Mouse (Mus musculus) erythroblast, adult 5-6 weeks (primary cell): ENCODE data around the gene Gltpd2. TPM values are rescaled to one million over a fixed set of nuclear protein-coding genes. Genes with fewer than 3 reads are reported as not detected.
"Not testable (repeated sequence)": the region's sequence is repeated elsewhere in the genome, so short reads cannot be mapped to it uniquely, and the experiment has no call there.

Source experiments
- ATAC-seq: replicated peaks from 2 replicates; pipeline ENCODE4 v1.8.0; 2016; ENCODE audit warnings: moderate number of reproducible peaks, mild to moderate bottlenecking, moderate TSS enrichment, inconsistent platforms; ENCODE audit not compliant: poor library complexity, low FRiP score, severe bottlenecking
- total RNA-seq, 2 experiments: library from RNA; stranded (forward) in 1 of 2; stranded (reverse) in 1 of 2; fragments of 150-400 nt in 1 of 2; fragments of 200-764, 138-1000 nt in 1 of 2; gene quantifications; 2 replicates each; pipeline versions ENCODE4 v1.2.3 to v1.2.4; 2015 to 2017; ENCODE audit warnings: low replicate concordance in 2 of 2

The Gltpd2 gene
- not detected in 2 replicates for total RNA-seq (2015; ENCODE audit: low replicate concordance)
- total RNA-seq (2017; ENCODE audit: low replicate concordance): not detected in 2 replicates

GRCm38 (mm10) chr11:70518923-70519322 lies at the start of gene Gltpd2:
Gene Gltpd2, plus strand, starts transcription at chr11:70519196.
- no peak for ATAC-seq

DNA sequence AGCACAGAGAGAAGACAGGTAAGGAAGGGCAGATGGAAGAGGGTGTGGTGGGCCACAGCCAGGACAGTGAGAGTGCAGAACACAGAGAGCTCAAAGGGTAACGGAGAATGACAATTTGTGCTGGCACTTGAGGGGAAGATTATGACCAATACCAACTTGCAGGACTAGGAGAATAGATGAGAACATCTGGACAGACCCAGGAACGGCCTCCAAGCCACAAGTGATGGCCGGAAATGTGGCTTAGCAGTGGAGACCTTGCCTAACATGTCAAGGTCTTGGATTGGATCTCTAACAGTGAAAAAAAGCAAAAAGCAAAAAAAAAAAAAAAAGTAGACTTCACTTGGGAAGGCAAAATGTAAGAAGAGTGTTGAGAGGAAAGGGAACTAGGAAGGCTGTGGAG lies 49.2 kb upstream of the Gltpd2 start:
- no peak for ATAC-seq

DNA sequence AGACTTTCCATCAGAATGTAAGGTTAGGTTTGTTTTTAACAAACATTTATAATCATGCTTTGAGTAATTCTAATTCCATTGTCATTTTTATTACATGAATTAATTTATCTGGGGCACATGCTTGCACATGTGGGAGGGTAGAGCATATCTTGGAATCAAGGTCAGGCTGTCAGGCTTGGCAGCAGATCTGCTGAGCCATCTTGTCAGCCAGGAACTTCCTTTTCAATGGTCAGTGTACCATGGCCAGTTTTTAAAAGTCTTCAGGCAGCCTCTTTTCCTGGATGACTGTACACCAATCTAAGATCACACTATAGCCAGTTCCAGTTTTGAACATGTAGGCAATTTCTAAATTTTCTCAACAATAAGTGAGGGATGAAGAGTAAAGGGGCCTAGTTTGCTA lies 46.3 kb upstream of the Gltpd2 start:
- ATAC-seq: no peak

DNA sequence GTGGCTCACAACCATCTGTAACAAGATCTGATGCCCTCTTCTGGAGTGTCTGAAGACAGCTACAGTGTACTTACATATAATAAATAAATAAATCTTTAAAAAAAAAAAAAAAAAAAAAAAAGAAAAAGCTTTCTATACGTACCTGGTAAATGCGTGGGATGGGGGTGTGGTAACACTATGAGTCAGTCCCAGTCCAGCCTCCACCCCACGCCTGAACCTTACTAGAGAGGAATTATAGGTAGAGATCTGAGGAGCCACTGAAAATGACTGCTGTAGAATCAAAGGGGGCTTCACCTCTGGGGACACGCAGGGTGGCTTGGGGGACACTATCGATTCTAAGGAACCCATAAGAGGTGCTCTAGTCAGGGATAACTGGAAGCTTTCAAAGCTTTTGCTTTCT lies 45.7 kb upstream of the Gltpd2 start:
- not testable (repeated sequence) for ATAC-seq

DNA sequence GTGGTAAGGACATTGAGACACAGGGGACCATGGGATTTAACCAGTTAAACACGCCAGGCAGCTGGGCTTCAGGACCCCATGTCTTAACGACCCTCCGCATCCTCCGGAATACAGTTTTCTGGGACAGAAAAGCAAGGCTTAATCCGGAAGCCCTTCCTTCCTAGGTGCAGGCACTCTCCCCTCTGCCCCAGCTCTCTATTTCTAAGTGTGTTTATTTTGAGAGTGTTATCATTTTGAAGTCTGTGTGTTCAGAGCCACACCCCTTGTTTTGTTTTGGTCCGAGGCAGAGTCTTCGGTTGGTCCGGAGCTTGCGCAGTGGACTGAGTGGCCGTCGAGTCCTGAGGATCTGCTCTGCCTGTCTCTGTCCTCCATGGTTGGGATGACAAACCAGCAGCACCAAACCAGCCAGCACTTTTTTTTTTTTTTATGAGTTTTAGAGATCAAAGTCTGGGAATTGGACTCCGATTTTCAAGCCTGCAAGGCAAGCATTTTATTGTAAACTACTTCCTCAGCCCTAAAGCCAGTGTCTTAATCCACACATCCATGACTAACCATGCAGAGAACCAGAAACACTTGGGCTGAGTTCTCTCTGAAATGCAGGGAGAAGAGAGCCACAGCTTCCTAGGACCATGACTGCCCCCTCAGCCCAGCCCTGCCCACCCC lies 44.0 kb upstream of the Gltpd2 start:
- no peak for ATAC-seq

DNA sequence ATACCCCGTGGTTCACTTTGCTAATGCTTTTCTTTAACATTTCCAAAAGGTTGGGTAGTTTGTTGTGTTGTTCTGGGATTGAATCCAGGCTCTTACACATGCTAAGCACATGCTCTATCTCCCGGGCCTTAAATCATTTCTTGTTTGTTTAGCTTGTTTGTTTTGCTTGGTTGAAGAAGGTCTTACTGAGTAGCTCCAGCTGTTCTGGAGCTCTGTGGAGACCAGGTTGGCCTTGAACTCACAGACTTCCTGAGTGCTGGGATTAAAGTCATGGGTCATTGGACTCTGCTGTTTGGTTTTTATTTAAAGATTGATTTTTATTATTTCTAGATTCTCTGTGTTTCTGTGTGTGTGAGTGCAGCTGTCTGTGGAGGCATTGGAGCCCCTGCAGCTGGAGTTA lies 33.5 kb upstream of the Gltpd2 start:
- no peak for ATAC-seq

- ATAC-seq: no peak
Observed at GRCm38 (mm10) chr11:70487816-70488215, 31.2 kb upstream of the Gltpd2 start.

DNA sequence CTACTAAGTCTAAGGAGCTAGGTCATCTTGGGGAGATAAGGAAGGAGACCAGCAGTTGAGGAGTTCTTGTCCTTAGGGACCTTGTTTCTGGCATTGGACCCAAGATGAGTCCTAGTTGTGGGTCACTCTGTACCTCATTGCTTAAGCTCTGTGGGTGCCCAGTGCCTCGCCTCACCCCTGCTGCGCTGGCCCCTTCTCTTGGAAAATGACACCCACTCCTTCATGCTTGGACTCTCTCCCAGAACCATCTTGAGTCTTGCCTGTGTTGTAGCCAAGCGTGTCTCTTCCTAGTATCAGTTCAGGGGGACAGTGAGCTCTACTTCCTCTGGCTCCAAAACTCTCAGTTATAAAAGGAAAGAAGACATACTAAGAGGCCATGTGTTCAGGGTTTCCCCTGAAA lies 29.9 kb upstream of the Gltpd2 start:
- no peak for ATAC-seq

DNA sequence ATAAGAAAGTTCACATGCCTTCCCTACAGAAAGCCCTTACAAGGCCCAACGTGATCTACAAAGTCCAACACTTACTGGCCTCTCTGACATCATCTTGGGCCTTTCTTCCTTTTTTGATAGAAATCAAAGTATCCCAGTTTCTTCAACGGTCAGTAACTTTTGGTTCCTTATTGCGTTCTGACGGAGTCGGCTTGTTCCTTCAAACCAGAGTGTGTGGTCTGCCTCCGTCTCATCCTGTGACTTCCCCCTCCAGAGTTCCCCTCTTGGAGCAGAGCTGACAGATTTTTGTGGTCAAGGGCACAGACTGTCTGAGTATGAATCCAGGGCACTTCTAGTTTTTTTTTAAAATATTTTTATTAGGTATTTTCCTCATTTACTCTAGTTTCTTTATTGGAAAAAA lies 29.3 kb upstream of the Gltpd2 start:
- no peak for ATAC-seq

GRCm38 (mm10) chr11:70499566-70500475 lies 19.2 kb upstream of the Gltpd2 start:
- 0 out of 2 replicates have a peak, but pooled peaks have one; percentile 35 for ATAC-seq

- ATAC-seq: no peak
Observed at GRCm38 (mm10) chr11:70500476-70500812, 18.6 kb upstream of the Gltpd2 start.

- ATAC-seq: no peak
Observed at GRCm38 (mm10) chr11:70502018-70502417, 17.0 kb upstream of the Gltpd2 start.

DNA sequence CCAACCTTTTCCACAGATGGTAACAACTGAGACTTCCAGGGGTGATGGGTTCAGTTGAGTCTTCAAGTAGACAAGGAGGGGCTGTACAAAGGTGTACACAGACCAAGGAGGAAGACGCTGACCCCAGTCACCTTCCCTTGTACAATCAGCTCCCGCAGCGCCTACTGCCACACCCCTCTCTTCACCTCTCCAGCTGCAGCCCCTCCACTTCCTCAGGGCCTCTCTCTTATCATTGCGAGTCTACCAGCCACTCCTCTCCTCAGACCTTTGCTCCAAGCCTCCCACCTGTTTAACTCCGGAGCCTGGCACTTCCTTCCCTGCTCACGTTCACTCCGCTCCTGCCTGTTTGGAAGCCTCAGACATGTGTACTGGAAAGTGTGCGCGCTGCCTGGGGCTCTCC lies 14.0 kb upstream of the Gltpd2 start, which contains the start of gene Tm4sf5:
Gene Tm4sf5 (plus strand): TSS at position 275 of the 400 bp plus-strand sequence.
- ATAC-seq: no peak

GRCm38 (mm10) chr11:70506385-70506784 lies 12.6 kb upstream of the Gltpd2 start:
- ATAC-seq: no peak

DNA sequence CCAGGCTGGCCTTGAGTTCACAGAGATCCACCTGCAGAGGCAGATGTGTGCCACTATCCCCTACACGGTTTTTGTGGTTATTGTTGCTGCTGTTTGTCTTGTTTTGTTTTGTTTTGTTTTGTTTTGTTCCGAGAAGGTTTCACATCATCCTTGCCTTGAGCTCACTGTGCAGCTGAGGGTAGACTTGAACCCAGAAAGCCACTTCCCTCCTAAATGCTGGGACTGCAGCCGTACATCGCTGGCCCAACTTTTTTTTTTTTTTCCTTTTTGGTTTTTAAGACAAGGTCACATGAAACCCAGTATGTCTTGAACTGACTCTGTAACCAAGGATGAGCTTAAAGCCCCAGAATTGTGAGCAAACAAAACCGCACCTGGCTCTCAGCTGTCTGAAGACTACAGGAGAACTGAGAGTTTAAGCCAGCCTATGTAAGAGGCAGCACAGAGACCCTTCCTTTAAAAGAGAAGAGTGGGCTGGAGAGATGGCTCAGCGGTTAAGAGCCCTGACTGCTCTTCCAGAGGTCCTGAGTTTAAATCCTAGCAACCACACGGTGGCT lies 12.0 kb upstream of the Gltpd2 start:
- no peak for ATAC-seq

GRCm38 (mm10) chr11:70509753-70510564 lies 9.0 kb upstream of the Gltpd2 start:
- ATAC-seq: no peak

DNA sequence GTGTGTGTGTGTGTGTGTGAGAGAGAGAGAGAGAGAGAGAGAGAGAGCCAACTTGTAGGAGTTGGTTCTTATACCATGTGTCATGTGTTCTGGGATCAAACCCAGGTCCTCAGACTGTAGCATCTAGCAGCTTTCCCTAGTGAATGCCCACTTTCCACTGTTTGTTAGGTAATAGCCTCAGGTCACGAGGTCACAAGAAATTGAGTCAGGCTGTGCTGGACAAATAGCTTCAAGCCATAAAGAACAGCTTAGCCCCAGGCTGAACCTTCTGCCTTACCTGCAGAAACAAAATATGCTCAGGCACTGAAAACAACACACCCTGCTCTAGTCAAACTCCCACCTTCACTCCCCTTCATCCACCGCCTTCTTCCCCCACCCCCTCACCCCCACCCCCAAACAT lies 7.8 kb upstream of the Gltpd2 start:
- ATAC-seq: no peak

DNA sequence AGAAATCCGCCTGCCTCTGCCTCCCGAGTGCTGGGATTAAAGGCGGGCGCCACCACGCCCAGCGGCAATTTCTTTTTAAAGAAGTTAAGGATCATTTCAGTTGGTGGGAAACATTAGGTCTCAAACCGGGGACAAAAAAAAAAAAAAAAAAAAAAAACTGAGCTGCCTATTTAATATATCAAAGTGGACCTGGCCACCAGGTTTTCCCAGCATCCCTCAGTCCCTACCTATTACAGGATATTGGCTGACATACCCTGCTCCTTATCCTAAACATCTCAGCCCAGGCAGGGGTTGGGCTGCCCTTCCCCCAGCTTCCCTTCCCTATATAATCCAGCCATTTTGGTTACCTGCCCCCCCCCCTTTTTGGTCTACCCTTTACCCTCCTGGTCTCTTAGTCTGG lies 7.2 kb upstream of the Gltpd2 start:
- no peak for ATAC-seq

GRCm38 (mm10) chr11:70512709-70513342 lies 6.2 kb upstream of the Gltpd2 start:
- ATAC-seq: no peak

- ATAC-seq: no peak
Observed at GRCm38 (mm10) chr11:70513520-70513919, 5.5 kb upstream of the Gltpd2 start.
